Mouse (Mus musculus) CH12.LX (cell line): ENCODE measurements at regions not wholly inside any gene's neighbourhood (a gene's known extent, or its start where the extent isn't known, plus 50 kb on each side); places are given as distances from the start of the nearest gene placed in this dataset.

Experiments
- DNase-seq: peaks from one replicate; pipeline ENCODE4 v3.0.0-alpha.2; 2013; ENCODE audit errors: extremely low read depth
- H3K27ac ChIP-seq: 2 replicates; pipeline ENCODE4 v1.5.1; 2012; ENCODE audit warnings: low read depth, mild to moderate bottlenecking, control low read depth, moderate library complexity; ENCODE audit not compliant: insufficient read depth
- H3K27me3 ChIP-seq: replicated peaks from 2 replicates; pipeline ENCODE3; 2012; ENCODE audit warnings: inconsistent platforms
- H3K36me3 ChIP-seq, 2 experiments: replicated peaks in 1 of 2; 2 replicates each; pipeline versions ENCODE3 to v1.6.1; 2012; ENCODE audit warnings: inconsistent platforms in 1 of 2, low read length in 1 of 2, mild to moderate bottlenecking in 1 of 2, mixed read lengths in 1 of 2, moderate library complexity in 1 of 2; ENCODE audit not compliant: control insufficient read depth in 1 of 2, insufficient read depth in 1 of 2
- H3K4me1 ChIP-seq, 2 experiments: 2 replicates each; pipeline ENCODE4 v1.6.1; 2012; ENCODE audit warnings: inconsistent platforms in 1 of 2, moderate library complexity in 1 of 2; ENCODE audit not compliant: insufficient read depth in 2 of 2, control insufficient read depth in 1 of 2
- H3K4me2 ChIP-seq: 2 replicates; pipeline ENCODE4 v1.6.1; 2012; ENCODE audit warnings: low read depth, mild to moderate bottlenecking, control low read depth; ENCODE audit not compliant: poor library complexity, insufficient read depth, severe bottlenecking
- H3K4me3 ChIP-seq, 3 experiments: fragments of 150-350 bp in 1 of 3; sonication (generic) in 1 of 3; replicated peaks in 1 of 3; 2 replicates each; pipeline versions ENCODE3 to v1.5.1; 2011 to 2012; ENCODE audit warnings: low read depth in 2 of 3, low read length in 2 of 3, mild to moderate bottlenecking in 2 of 3, moderate library complexity in 2 of 3, control low read depth in 1 of 3, improper control_type of control experiment in 1 of 3, inconsistent platforms in 1 of 3, mixed read lengths in 1 of 3; ENCODE audit not compliant: poor library complexity in 1 of 3
- H3K79me2 ChIP-seq: replicated peaks from 2 replicates; pipeline ENCODE4 v1.6.1; 2012; ENCODE audit warnings: mild to moderate bottlenecking, moderate library complexity; ENCODE audit not compliant: control insufficient read depth, poor library complexity, insufficient read depth, severe bottlenecking; ENCODE audit errors: extremely low read depth
- H3K9ac ChIP-seq: 2 replicates; pipeline ENCODE4 v1.6.1; 2012; ENCODE audit warnings: low read depth, mild to moderate bottlenecking, control low read depth, moderate library complexity; ENCODE audit not compliant: insufficient read depth
- H3K9me3 ChIP-seq: replicated peaks from 2 replicates; pipeline ENCODE3; 2012; ENCODE audit warnings: low read length, inconsistent platforms, mixed read lengths
- BHLHE40 ChIP-seq: IDR thresholded peaks from 2 replicates; pipeline ENCODE4 v1.6.1; 2011; ENCODE audit warnings: mild to moderate bottlenecking, low read depth, low read length, improper control_type of control experiment
- CHD2 ChIP-seq: IDR thresholded peaks from 2 replicates; pipeline ENCODE4 v1.6.1; 2011; ENCODE audit warnings: low read length, improper control_type of control experiment
- EP300 ChIP-seq: IDR thresholded peaks from 2 replicates; pipeline ENCODE4 v1.6.1; 2011; ENCODE audit warnings: low read length, improper control_type of control experiment
- GABPA ChIP-seq: IDR thresholded peaks from 2 replicates; pipeline ENCODE4 v1.6.1; 2012; ENCODE audit warnings: low read depth, low read length, improper control_type of control experiment, inconsistent platforms; ENCODE audit not compliant: insufficient replicate concordance
- HCFC1 ChIP-seq: IDR thresholded peaks from 2 replicates; pipeline ENCODE4 v1.6.1; 2012; ENCODE audit warnings: low read depth, mild to moderate bottlenecking, inconsistent platforms, low read length, improper control_type of control experiment
- KAT2A ChIP-seq: IDR thresholded peaks from 2 replicates; pipeline ENCODE4 v1.6.1; 2012; ENCODE audit warnings: low read length, improper control_type of control experiment, inconsistent platforms; ENCODE audit not compliant: insufficient replicate concordance
- MAFK ChIP-seq: IDR thresholded peaks from 2 replicates; pipeline ENCODE4 v1.6.1; 2011; ENCODE audit warnings: low read length, improper control_type of control experiment; ENCODE audit not compliant: insufficient replicate concordance
- MAZ ChIP-seq: IDR thresholded peaks from 2 replicates; pipeline ENCODE4 v1.6.1; 2012; ENCODE audit warnings: low read depth, mild to moderate bottlenecking, inconsistent platforms, low read length, improper control_type of control experiment, moderate library complexity
- MYC ChIP-seq: IDR thresholded peaks from 2 replicates; pipeline ENCODE4 v1.6.1; 2011; ENCODE audit warnings: low read depth, mild to moderate bottlenecking, improper control_type of control experiment, low read length
- NRF1 ChIP-seq: IDR thresholded peaks from 2 replicates; pipeline ENCODE4 v1.6.1; 2014; ENCODE audit warnings: low read depth, mild to moderate bottlenecking, inconsistent platforms, low read length, improper control_type of control experiment, moderate library complexity
- RAD21 ChIP-seq: IDR thresholded peaks from 2 replicates; pipeline ENCODE4 v1.6.1; 2011; ENCODE audit warnings: low read depth, mild to moderate bottlenecking, low read length, improper control_type of control experiment, moderate library complexity
- RCOR1 ChIP-seq: conservative IDR thresholded peaks from 2 replicates; pipeline ENCODE4 v1.6.1; 2012; ENCODE audit warnings: low read depth, mild to moderate bottlenecking, inconsistent platforms, low read length, improper control_type of control experiment
- SIN3A ChIP-seq: IDR thresholded peaks from 2 replicates; pipeline ENCODE4 v1.6.1; 2012; ENCODE audit warnings: low read length, improper control_type of control experiment, inconsistent platforms
- SMC3 ChIP-seq: IDR thresholded peaks from 2 replicates; pipeline ENCODE4 v1.6.1; 2011; ENCODE audit warnings: low read depth, low read length, improper control_type of control experiment
- TBP ChIP-seq: conservative IDR thresholded peaks from 2 replicates; pipeline ENCODE4 v1.6.1; 2011; ENCODE audit warnings: low read depth, low read length, improper control_type of control experiment
- UBTF ChIP-seq: IDR thresholded peaks from 2 replicates; pipeline ENCODE4 v1.6.1; 2012; ENCODE audit warnings: low read depth, mild to moderate bottlenecking, inconsistent platforms, low read length, improper control_type of control experiment, moderate library complexity
- ZMIZ1 ChIP-seq: IDR thresholded peaks from 2 replicates; pipeline ENCODE4 v1.6.1; 2012; ENCODE audit warnings: low read depth, mild to moderate bottlenecking, inconsistent platforms, low read length, improper control_type of control experiment
- dilution Hi-C: fragments of 300-500 bp; cut with MboI; formaldehyde crosslinking; loops from 2 replicates; pipeline ENCODE4 v1.14.3; 2020; ENCODE audit warnings: low sequenced_read_pairs; ENCODE audit not compliant: extremely low pct_unique_long_range_greater_than_20kb, extremely low pct_ligation_motif_present
- in situ Hi-C: fragments of 300-500 bp; cut with MboI; formaldehyde crosslinking; loops from 3 replicates; pipeline ENCODE4 v1.14.3; 2019; ENCODE audit warnings: low sequenced_read_pairs, low pct_ligation_motif_present, low pct_unique_long_range_greater_than_20kb, mixed read lengths

- no peak for TF ChIP-seq MYC
- no peak for TF ChIP-seq NRF1
- TF ChIP-seq HCFC1, result no peak
- no peak for TF ChIP-seq BHLHE40
- no peak for TF ChIP-seq KAT2A
- no peak for TF ChIP-seq CHD2
- no peak for TF ChIP-seq SMC3
- no peak for TF ChIP-seq MAZ
- TF ChIP-seq SIN3A, result no peak
- TF ChIP-seq ZMIZ1, result no peak
- no peak for TF ChIP-seq UBTF
- TF ChIP-seq GABPA, result no peak
- TF ChIP-seq MAFK, result no peak
- TF ChIP-seq RCOR1, result no peak
- in situ Hi-C loops, result no loop called here
- Histone ChIP-seq H3K9ac (no peak overlapping the region), H3K27me3 (no peaks in the 10 kb centered on the region), H3K36me3 (no peaks in the 10 kb centered on the region), H3K4me1 (no peaks in the 10 kb centered on the region), H3K4me3 (no peak overlapping the region), H3K79me2 (no peaks in the 10 kb centered on the region), H3K27ac (no peak overlapping the region), H3K9me3 (no peaks in the 10 kb centered on the region), H3K4me2 (no peak overlapping the region)
- dilution Hi-C loops, result no loop called here
- no peak for DNase-seq
These were observed 99.5 kb upstream of the Kctd3 start for GRCm38 (mm10) chr1:189107156-189107555.

- Histone ChIP-seq H3K9ac (no peak overlapping the region), H3K4me1 (no peaks in the 10 kb centered on the region), H3K4me2 (no peak overlapping the region), H3K4me3 (no peak overlapping the region), H3K27ac (no peak overlapping the region), H3K27me3 (no peaks in the 10 kb centered on the region), H3K79me2 (no peaks in the 10 kb centered on the region), H3K9me3 (no peaks in the 10 kb centered on the region), H3K36me3 (no peaks in the 10 kb centered on the region)
- DNase-seq, result no peak
- TF ChIP-seq TBP (no peak), RAD21 (no peak), EP300 (no peak)
- dilution Hi-C loops (no loop called here), in situ Hi-C loops (no loop called here)
These were observed 97.6 kb upstream of the Kctd3 start for GRCm38 (mm10) chr1:189105276-189105675.
